Mouse (Mus musculus) myocyte (in vitro differentiated cells): ENCODE results near the gene Insl6. TPM values are rescaled to one million over a fixed set of nuclear protein-coding genes. Genes with fewer than 3 reads are reported as not detected.

Experiments
- H3K27me3 ChIP-seq: one replicate; pipeline ENCODE4 v1.6.1; 2011; ENCODE audit not compliant: control insufficient read depth, insufficient read depth, insufficient read length
- H3K36me3 ChIP-seq: one replicate; pipeline ENCODE4 v1.6.1; 2011; ENCODE audit not compliant: control insufficient read depth, insufficient read depth
- H3K4me2 ChIP-seq: one replicate; pipeline ENCODE4 v1.6.1; 2011; ENCODE audit warnings: low read depth, control low read depth
- H3K4me3 ChIP-seq: one replicate; pipeline ENCODE4 v1.5.1; 2011; ENCODE audit warnings: mild to moderate bottlenecking, control low read depth, moderate library complexity
- H3K79me2 ChIP-seq: one replicate; pipeline ENCODE4 v1.6.1; 2011; ENCODE audit not compliant: control insufficient read depth, insufficient read depth
- H3ac ChIP-seq: one replicate; pipeline ENCODE4 v1.6.1; 2011; ENCODE audit not compliant: control insufficient read depth, insufficient read length
- CEBPB ChIP-seq: IDR thresholded peaks from 2 replicates; pipeline ENCODE4 v1.6.1; 2011; ENCODE audit warnings: mild to moderate bottlenecking, moderate library complexity; ENCODE audit not compliant: poor library complexity, insufficient read depth, severe bottlenecking
- E2F4 ChIP-seq: IDR thresholded peaks from one replicate; pipeline ENCODE4 v1.6.1; 2011; ENCODE audit warnings: mild to moderate bottlenecking, control low read depth, moderate library complexity; ENCODE audit not compliant: insufficient read depth
- MAX ChIP-seq: IDR thresholded peaks from one replicate; pipeline ENCODE4 v1.6.1; 2011; ENCODE audit warnings: low read depth, mild to moderate bottlenecking, control low read depth
- MYOD1 ChIP-seq, 3 experiments: IDR thresholded peaks; one replicate each; pipeline ENCODE4 v1.6.1; 2011; ENCODE audit warnings: control low read depth in 2 of 3, low read depth in 2 of 3, mild to moderate bottlenecking in 2 of 3, moderate library complexity in 1 of 3; ENCODE audit not compliant: insufficient read length in 2 of 3, control insufficient read depth in 1 of 3
- MYOG ChIP-seq, 3 experiments: IDR thresholded peaks; one replicate each; pipeline ENCODE4 v1.6.1; 2011; ENCODE audit warnings: control low read depth in 2 of 3, low read depth in 2 of 3, mild to moderate bottlenecking in 2 of 3; ENCODE audit not compliant: insufficient read length in 2 of 3, control insufficient read depth in 1 of 3, insufficient read depth in 1 of 3
- POLR2A ChIP-seq: IDR thresholded peaks from one replicate; pipeline ENCODE4 v1.6.1; 2011; ENCODE audit warnings: low read depth, mild to moderate bottlenecking, control low read depth, moderate library complexity; ENCODE audit not compliant: insufficient read length
- POLR2AphosphoS2 ChIP-seq: IDR thresholded peaks from one replicate; pipeline ENCODE4 v1.6.1; 2011; ENCODE audit warnings: low read depth, control low read depth; ENCODE audit not compliant: insufficient read length
- REST ChIP-seq: IDR thresholded peaks from one replicate; pipeline ENCODE4 v1.6.1; 2011; ENCODE audit warnings: mild to moderate bottlenecking, control low read depth, moderate library complexity; ENCODE audit not compliant: insufficient read depth, insufficient read length
- SRF ChIP-seq: IDR thresholded peaks from one replicate; pipeline ENCODE4 v1.6.1; 2011; ENCODE audit warnings: low read depth; ENCODE audit not compliant: control insufficient read depth, insufficient read length
- TCF12 ChIP-seq: IDR thresholded peaks from one replicate; pipeline ENCODE4 v1.6.1; 2011; ENCODE audit warnings: mild to moderate bottlenecking, control low read depth; ENCODE audit not compliant: poor library complexity, insufficient read depth, severe bottlenecking
- TCF3 ChIP-seq: IDR thresholded peaks from one replicate; pipeline ENCODE4 v1.6.1; 2011; ENCODE audit warnings: low read depth, control low read depth; ENCODE audit not compliant: insufficient read length
- USF1 ChIP-seq: IDR thresholded peaks from one replicate; pipeline ENCODE4 v1.6.1; 2011; ENCODE audit warnings: low read depth, mild to moderate bottlenecking, control low read depth, moderate library complexity
- polyA plus RNA-seq: library from polyadenylated mRNA; unstranded; fragments of >200 nt; fragmentation: generic; extraction: Trizol; gene quantifications from one replicate; pipeline ENCODE4 v1.2.1, GENCODE M21; 2012; ENCODE audit warnings: missing spikeins

The Insl6 gene
- polyA plus RNA-seq, 1 experiment: 1.9 TPM

DNA sequence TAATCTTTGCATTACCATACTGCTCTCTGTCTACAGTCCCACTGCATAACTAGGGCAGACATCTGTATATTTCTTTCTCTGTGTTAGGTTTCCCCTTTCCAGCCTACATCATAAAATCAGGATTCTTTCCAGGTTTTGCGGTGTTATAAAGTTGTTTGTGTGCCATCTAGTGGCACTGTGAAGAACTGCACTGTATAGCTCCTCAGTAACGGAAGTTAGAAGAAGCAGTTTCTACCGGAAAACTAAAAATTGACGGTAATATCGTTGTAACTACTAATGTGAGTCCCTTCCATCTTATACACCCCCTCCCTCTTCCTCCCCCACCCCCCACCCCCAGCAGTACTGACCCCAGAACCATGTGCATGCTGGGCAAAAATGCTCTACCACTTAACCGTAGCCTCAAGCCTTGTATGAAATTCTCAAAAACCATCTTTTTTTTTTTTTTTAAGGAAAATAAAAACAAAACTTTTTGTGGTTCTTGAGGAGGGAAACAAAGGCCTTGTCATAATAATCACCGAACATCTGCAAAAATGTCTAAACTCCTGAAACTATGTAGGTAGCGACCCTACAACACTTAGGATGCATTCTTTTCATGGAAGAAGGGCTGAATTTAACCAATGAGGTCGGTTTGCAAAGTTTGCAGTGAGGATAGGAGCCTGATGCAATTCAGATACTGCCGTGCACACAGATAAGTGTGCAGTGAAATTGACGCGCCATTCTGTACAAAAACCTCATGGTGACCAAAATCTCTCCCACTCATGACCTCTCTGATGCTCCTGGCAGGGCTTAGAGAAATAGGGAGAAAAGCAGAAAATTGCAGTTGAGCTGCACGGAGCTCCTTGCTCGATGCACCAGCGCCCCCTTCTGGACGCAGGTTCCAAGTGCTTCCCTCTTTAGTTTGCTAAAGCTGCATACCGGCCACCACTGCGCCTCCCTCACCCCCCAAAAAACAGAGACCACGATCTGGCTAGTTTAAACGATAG, 30.0 kb upstream of the Insl6 start:
- TF ChIP-seq E2F4 (no peak), CEBPB (0 out of 2 replicates have a peak, but pooled peaks have one; percentile 4), TCF12 (no peak), POLR2AphosphoS2 (no peak), MAX (no peak)
- peak overlapping the region; percentile 89 for H3K4me2 ChIP-seq
- no peaks in the 10 kb centered on the region for H3K27me3 ChIP-seq
- no peak overlapping the region for H3ac ChIP-seq
- H3K4me3 ChIP-seq: peak overlapping the region; percentile 2
- H3K79me2 ChIP-seq: no peaks in the 10 kb centered on the region
- no peaks in the 10 kb centered on the region for H3K36me3 ChIP-seq

DNA sequence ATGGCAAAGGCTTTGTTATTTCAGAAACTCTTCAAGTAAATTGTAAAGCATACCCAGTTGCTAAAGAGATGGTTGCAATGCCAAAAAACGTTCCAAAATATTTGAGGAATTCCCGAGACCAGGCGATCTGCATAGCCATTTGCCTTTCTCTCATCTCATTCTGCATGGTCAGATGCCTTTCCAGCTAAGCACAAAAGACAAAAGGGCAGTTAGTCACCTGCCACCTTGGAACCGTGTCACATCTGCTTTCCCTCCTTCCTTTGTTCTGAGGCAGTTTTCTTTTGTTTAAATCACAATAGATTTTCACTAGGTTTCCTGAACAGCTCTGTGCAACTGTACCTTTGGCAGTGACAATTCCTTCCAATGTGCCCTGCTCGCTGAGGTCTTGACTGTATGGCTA, 25.8 kb upstream of the Insl6 start:
- TF ChIP-seq CEBPB (no peak), MYOG (IDR thresholded peaks at IDR 0.05; ENCODE audit: control insufficient read depth in 1 of 3, insufficient read depth in 1 of 3, insufficient read length in 2 of 3, low read depth in 2 of 3) (no peak), POLR2A (no peak), USF1 (no peak), SRF (no peak), POLR2AphosphoS2 (no peak), TCF12 (no peak), REST (no peak), E2F4 (no peak), TCF3 (no peak)
- no peak overlapping the region for H3K4me3 ChIP-seq
- no peaks in the 10 kb centered on the region for H3K79me2 ChIP-seq
- no peak overlapping the region for H3ac ChIP-seq
- no peaks in the 10 kb centered on the region for H3K36me3 ChIP-seq
- no peaks in the 10 kb centered on the region for H3K27me3 ChIP-seq
- no peak overlapping the region for H3K4me2 ChIP-seq

DNA sequence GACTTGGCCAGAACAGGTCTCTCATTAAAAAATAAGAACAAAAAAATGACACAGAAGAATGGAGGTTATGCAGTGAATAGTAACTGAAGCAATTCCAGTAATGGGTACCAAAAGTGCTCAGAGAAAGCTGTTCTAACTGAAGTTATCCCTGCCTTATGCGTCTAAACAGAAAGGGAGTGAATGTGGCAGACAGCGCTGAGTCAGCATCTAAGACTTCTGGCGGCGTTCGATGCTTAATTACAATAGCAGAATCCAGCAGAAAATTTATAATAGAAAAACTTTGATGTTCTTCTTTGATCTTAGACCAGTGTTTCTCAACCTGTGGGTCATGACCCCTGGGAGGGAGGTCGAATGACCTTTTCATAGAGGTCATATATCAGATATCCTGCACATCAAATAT, 20.5 kb upstream of the Insl6 start:
- H3K27me3 ChIP-seq: no peaks in the 10 kb centered on the region
- no peaks in the 10 kb centered on the region for H3K79me2 ChIP-seq
- H3K4me2 ChIP-seq: no peak overlapping the region
- no peak overlapping the region for H3ac ChIP-seq
- no peak overlapping the region for H3K4me3 ChIP-seq
- no peaks in the 10 kb centered on the region for H3K36me3 ChIP-seq
- TF ChIP-seq SRF (no peak), MYOD1 (IDR thresholded peaks at IDR 0.05; ENCODE audit: control insufficient read depth in 1 of 3, insufficient read length in 2 of 3, low read depth in 2 of 3) (no peak), POLR2A (no peak)

DNA sequence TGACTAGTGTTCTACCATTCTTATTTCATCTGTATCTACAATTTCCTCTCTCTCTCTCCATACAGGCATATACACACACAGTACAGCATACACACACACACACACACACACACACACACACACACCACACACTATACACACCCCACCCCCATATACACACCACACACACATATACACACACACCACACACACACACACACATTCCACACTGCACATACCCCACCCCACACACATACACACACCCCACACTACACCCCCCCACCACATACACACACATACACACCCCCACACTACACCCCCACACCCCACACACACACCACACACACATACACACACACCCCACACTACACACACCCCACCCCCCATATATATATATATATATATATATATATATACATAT, 19.7 kb upstream of the Insl6 start:
- TF ChIP-seq POLR2AphosphoS2 (no peak), REST (no peak), MAX (no peak), POLR2A (no peak), MYOD1 (IDR thresholded peaks at IDR 0.05; ENCODE audit: control insufficient read depth in 1 of 3, insufficient read length in 2 of 3, low read depth in 2 of 3) (no peak), CEBPB (no peak), TCF3 (no peak), MYOG (IDR thresholded peaks at IDR 0.05; ENCODE audit: control insufficient read depth in 1 of 3, insufficient read depth in 1 of 3, insufficient read length in 2 of 3, low read depth in 2 of 3) (no peak), TCF12 (no peak), E2F4 (no peak), USF1 (no peak), SRF (no peak)
- Histone ChIP-seq H3ac (no peak overlapping the region), H3K4me3 (no peak overlapping the region), H3K36me3 (no peaks in the 10 kb centered on the region), H3K27me3 (no peaks in the 10 kb centered on the region), H3K79me2 (no peaks in the 10 kb centered on the region), H3K4me2 (no peak overlapping the region)

DNA sequence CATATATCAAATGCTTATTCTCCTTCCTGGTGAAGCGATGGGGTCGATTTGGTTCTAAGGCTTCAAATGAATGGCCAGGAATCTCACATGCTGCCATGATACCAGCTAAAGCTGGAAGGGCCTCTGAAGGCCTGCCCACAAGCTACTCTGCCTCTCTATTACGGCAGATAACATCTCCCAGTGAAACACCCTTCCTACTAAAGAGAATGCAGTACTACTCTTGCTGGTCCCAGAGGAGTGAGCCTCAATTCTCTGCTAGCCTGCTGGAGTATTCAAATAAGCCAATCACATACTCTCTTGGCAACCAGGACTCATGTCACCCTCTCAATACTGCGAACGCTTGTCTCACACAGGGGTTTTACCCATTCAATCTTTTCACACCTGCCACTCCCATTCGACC, 17.1 kb upstream of the Insl6 start:
- Histone ChIP-seq H3K4me3 (no peak overlapping the region), H3K27me3 (no peaks in the 10 kb centered on the region), H3K79me2 (no peaks in the 10 kb centered on the region), H3ac (no peak overlapping the region), H3K4me2 (no peak overlapping the region), H3K36me3 (no peaks in the 10 kb centered on the region)
- TF ChIP-seq CEBPB: no peak
- TF ChIP-seq SRF: no peak
